Mouse (Mus musculus) brown adipose tissue, adult 24 weeks (tissue): ENCODE data around the gene Vmn1r12. TPM values are rescaled to one million over a fixed set of nuclear protein-coding genes. Genes with fewer than 3 reads are reported as not detected.
"Not testable (repeated sequence)": the region's sequence is repeated elsewhere in the genome, so short reads cannot be mapped to it uniquely, and the experiment has no call there.

Source experiments
- H3K27ac ChIP-seq: fragments of 200-500 bp; replicated peaks from 2 replicates; pipeline ENCODE4 v1.5.1; 2012; ENCODE audit warnings: low read depth, mild to moderate bottlenecking, low read length
- H3K4me1 ChIP-seq: fragments of 200-500 bp; 2 replicates; pipeline ENCODE4 v1.6.1; 2012; ENCODE audit warnings: low read length, mixed read lengths; ENCODE audit not compliant: control insufficient read depth, insufficient read depth, insufficient read length
- H3K4me3 ChIP-seq: fragments of 200-500 bp; 2 replicates; pipeline ENCODE4 v1.5.1; 2012; ENCODE audit warnings: low read depth, mild to moderate bottlenecking, low read length, moderate library complexity; ENCODE audit not compliant: insufficient read depth
- polyA plus RNA-seq: library from polyadenylated mRNA; stranded (reverse); fragments of >200 nt; gene quantifications from 2 replicates; pipeline ENCODE4 v1.2.4, GENCODE M21; 2012; ENCODE audit not compliant: missing spikeins, insufficient read depth, insufficient read length

Vmn1r12 gene
- polyA plus RNA-seq = not detected in 2 replicates

DNA sequence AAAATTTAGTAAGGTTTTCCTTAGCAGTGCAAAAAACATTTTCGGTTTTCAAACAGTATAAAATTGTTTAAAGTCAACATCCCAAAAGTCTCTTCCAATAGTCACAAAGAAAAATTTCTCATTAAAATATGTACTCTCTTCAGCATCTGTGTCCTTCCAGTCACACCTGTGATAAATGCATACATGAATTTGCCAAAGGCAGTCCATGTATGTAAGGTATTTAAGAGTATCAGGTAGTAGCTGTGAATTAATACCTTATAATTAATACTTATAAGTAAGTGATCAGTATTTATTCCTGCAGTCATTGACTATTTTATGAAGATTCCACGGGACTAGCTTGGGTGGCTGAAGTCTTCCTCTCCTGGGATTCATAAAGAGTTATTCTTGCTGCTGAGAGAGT, at the start of gene Vmn1r12:
Gene Vmn1r12, plus strand, starts transcription at position 301 of the 400 bp plus-strand sequence.
- no peak within 1 kb of the TSS for H3K27ac ChIP-seq
- H3K4me1 ChIP-seq = no peaks in the 10 kb centered on the region
- no peak within 1 kb of the TSS for H3K4me3 ChIP-seq

DNA sequence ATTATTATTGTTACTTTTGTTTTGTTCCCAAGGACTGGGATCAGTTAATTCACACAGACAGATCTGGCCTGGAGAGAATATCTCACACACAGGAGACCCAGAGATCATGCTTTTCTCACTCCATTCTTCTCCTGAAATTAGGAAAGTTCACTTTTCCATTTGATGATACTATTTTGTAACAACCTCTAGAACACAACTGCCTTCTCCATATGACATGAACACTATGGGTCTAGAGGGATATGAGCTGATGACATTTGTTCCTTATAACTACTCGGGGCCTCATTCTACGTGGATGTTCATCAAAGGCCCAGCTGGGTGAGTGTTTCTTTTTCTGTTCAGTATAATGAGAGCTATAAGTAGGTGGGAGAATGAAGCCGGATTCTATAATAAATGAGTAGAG, 47.6 kb upstream of the Vmn1r12 start, which contains the start of gene Vmn1r10:
Gene Vmn1r10, plus strand, starts transcription at position 301 of the 400 bp plus-strand sequence.
- H3K27ac ChIP-seq = no peak within 1 kb of the TSS
- no peak within 1 kb of the TSS for H3K4me3 ChIP-seq
- H3K4me1 ChIP-seq = no peaks in the 10 kb centered on the region

DNA sequence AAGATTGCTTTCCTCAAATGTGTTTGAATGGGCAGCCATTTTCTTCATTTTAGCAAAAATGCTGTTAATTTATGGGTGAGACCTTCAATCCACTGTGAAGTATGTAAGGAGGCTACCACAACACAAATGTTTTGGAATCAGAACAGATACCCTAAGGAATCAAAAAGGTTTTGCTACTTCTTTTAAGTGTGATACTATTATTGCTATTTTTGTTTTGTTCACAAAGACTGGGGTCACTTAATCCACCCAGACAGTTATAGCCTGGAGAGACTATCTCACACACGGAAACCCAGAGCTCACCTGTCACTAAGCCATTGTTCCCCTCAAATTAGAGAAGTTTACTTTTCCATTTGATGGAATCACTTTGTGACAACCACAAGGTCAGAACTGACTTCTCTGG, 23.6 kb upstream of the Vmn1r12 start, which contains the start of gene Vmn1r11:
Gene Vmn1r11, plus strand, starts transcription at position 301 of the 400 bp plus-strand sequence.
- H3K4me3 ChIP-seq = no peak within 1 kb of the TSS
- no peaks in the 10 kb centered on the region for H3K4me1 ChIP-seq
- no peak within 1 kb of the TSS for H3K27ac ChIP-seq

DNA sequence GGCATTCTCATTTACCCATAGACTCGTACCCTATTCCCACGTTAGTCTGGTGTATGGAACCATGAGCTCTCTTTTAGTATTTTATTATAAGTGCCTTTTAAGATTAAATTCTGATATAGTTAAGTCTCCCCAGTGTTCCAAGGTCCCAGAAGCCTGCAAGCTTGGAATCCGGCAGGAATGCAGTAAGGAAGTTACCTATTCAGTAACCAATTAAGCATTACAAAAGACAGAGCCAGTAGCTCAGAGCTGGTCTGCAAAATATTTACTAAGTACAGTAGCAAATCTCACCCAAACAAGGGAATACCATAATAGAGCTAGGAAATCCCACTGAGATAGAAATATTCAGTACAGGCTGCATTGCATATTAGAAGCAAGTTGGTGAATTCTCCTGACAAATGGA, 33.3 kb downstream of the Vmn1r12 start:
- not testable (repeated sequence) for H3K4me3 ChIP-seq, H3K4me1 ChIP-seq, H3K27ac ChIP-seq

DNA sequence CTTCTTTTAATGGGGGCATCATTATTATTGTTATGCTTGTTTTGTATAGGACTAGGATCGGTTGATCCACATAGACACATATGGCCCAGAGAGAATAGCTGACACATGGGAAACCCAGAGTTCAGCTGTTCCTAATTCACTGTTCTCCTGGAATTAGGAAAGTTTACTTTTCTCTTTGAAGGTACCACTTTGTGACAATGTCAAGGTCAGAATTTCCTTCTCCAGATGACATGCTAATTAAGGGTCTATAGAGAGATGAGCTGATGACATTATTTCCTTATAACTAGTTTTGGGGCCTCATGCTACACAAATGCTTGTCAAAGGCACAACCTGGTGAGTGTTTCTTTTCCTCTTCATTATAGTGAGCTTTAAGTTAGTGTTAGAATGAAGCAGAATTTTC, 46.3 kb downstream of the Vmn1r12 start, which contains the start of gene Vmn1r13:
Gene Vmn1r13, plus strand, starts transcription at position 301 of the 400 bp plus-strand sequence.
- not testable (repeated sequence) for H3K27ac ChIP-seq, H3K4me1 ChIP-seq, H3K4me3 ChIP-seq

Other genes starting within 250 kb of the Vmn1r12 start
- gene Nt5c3, start 233.0 kb upstream of the Vmn1r12 start, polyA plus RNA-seq = 18.6 and 28.2 TPM in 2 replicates
- gene Vmn1r4, start 232.9 kb upstream of the Vmn1r12 start, polyA plus RNA-seq = 0.52 and 0.75 TPM in 2 replicates
- gene Vmn1r5, start 186.6 kb upstream of the Vmn1r12 start, polyA plus RNA-seq = not detected in 2 replicates
- gene Vmn1r6, start 159.7 kb upstream of the Vmn1r12 start, polyA plus RNA-seq = not detected in 2 replicates
- not detected in 2 replicates for gene Vmn1r7, start 131.6 kb upstream of the Vmn1r12 start, polyA plus RNA-seq
- not detected in 2 replicates for gene Vmn1r8, start 124.6 kb upstream of the Vmn1r12 start, polyA plus RNA-seq
- gene Vmn1r9, start 90.1 kb upstream of the Vmn1r12 start, polyA plus RNA-seq = not detected in 2 replicates
- gene Vmn1r10, start 47.5 kb upstream of the Vmn1r12 start, polyA plus RNA-seq = not detected in 2 replicates
- gene Vmn1r11, start 23.5 kb upstream of the Vmn1r12 start, polyA plus RNA-seq = not detected in 2 replicates
- 0.20 TPM in 1 of 2 replicates, not detected in the other for gene Vmn1r13, start 46.4 kb downstream of the Vmn1r12 start, polyA plus RNA-seq
- not detected in 2 replicates for gene Vmn1r14, start 74.8 kb downstream of the Vmn1r12 start, polyA plus RNA-seq
- gene Vmn1r15, start 101.0 kb downstream of the Vmn1r12 start, polyA plus RNA-seq = not detected in 2 replicates
- gene Vmn1r16, start 172.6 kb downstream of the Vmn1r12 start, polyA plus RNA-seq = not detected in 2 replicates
- not detected in 2 replicates for gene Vmn1r17, start 206.8 kb downstream of the Vmn1r12 start, polyA plus RNA-seq
- gene Vmn1r18, start 238.9 kb downstream of the Vmn1r12 start, polyA plus RNA-seq = not detected in 2 replicates
- not detected in 2 replicates for gene Vmn1r19, start 246.9 kb downstream of the Vmn1r12 start, polyA plus RNA-seq